Mouse (Mus musculus): Measurements from ENCODE around the gene Gm14403. TPM values are rescaled to one million over a fixed set of nuclear protein-coding genes. Genes with fewer than 3 reads are reported as not detected.
A peak's percentile ranks its signal among the peaks of the same experiment; 100 is the strongest.
"Not testable (repeated sequence)": the region's sequence is repeated elsewhere in the genome, so short reads cannot be mapped to it uniquely, and the experiment has no call there.

Gm14403 gene
- total RNA-seq (2021): 10 to 100 TPM; 24.8 to 29.1 TPM
- long read RNA-seq, experiment 1, partial matches to known transcripts: 2 of 11 reads
- long read RNA-seq, experiment 1, other reads (novel, unspliced or antisense): 7 of 11 reads
- long read RNA-seq, experiment 2, partial matches to known transcripts: 1 of 12 reads
- long read RNA-seq, experiment 2, other reads (novel, unspliced or antisense): 10 of 12 reads

DNA sequence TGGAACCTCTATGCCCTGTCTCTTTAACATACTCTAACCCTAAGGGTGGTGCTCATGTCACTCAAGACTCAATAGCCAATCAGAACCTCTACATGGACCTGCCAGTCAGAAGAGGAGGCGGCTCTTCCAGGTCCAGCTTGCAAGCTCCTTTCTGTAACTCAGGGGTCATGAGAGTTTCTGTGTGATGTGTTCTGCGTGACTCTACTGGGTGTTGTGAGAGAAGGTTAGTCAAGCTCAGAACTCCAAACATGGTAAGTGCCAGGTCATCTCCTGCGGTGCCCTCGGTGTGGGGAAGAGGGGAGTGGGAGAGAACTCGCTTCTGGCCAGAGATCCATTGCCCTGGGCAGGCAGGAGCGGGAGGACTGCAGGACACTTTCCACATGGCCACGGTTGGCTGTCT, at the start of gene Gm14403:
TSS of gene Gm14403 (plus strand) at position 149 of the 400 bp plus-strand sequence.
- peak; percentile 49 for DNase-seq

DNA sequence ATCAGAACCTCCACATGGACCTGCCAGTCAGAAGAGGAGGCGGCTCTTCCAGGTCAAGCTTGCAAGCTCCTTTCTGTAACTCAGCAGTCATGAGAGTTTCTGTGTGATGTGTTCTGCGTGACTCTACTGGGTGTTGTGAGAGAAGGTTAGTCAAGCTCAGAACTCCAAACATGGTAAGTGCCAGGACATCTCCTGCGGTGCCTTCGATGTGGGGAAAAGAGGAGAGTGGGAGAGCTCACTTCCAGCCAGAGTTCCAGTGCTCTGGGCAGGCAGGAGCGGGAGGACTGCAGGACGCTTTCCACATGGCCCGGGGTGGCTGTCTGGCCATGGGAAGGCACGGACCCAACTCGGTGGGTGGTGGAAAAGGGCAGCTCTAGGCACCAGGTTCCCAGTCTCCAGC, 33.3 kb upstream of the Gm14403 start, which contains the start of gene Zfp970:
TSS of gene Zfp970 (plus strand) at position 58 of the 400 bp plus-strand sequence.
- DNase-seq: peak; percentile 10

DNA sequence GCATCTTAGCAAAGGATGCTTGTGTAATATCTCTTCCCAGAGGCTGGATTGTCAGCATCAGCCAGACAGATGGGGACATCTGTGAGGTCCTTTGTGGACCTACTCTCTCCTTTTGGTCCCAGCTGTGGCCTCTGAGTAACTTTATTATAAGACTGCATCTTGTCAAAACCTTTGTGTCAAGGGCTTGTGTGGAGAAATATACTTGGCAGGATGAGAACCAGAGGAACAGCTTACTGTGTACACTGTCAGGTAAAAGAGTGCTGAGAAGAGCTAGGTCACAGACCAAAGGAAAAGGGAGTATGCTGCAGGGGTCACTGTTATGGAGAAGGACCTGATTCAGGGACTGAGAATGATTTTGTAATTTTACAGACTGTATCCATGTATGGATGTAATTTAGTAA, 29.8 kb upstream of the Gm14403 start:
- not testable (repeated sequence) for DNase-seq

DNA sequence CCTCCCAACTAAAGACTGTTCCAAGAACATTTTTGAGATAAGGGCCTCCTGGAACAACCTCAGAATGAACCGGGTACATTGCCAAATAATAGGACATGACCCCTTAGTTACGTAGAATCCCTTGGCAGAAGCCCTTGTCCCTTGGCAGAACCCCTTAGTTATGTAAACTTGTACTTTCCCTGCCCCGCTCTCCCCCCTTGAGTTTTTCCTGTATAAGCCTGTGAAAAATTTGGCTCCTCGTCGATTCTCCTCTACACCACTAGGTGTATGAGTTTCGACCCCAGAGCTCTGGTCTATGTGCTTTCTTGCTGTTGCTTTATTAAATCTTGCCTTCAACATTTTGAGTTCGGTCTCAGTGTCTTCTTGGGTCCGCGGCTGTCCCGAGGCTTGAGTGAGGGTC, 25.8 kb upstream of the Gm14403 start:
- not testable (repeated sequence) for DNase-seq

DNA sequence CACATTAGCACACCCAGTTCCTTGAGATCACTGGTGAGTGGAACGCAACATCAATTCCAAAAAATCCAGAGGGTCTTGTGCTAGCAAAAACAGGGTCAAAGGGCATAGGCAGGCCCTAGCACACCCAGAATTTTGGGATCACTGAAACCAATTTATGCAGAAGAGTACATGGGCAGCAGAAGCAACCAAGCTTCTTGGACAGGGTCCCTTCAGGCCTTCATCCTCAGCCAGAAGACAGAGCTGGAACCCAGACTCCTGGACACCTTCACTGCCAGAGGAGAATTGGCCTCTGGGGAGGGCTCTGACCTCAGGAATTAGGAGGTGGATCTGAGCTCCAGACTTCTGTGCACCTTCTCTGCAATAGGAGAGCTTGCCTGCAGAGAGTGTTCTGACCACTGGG, 16.0 kb upstream of the Gm14403 start:
- not testable (repeated sequence) for DNase-seq

DNA sequence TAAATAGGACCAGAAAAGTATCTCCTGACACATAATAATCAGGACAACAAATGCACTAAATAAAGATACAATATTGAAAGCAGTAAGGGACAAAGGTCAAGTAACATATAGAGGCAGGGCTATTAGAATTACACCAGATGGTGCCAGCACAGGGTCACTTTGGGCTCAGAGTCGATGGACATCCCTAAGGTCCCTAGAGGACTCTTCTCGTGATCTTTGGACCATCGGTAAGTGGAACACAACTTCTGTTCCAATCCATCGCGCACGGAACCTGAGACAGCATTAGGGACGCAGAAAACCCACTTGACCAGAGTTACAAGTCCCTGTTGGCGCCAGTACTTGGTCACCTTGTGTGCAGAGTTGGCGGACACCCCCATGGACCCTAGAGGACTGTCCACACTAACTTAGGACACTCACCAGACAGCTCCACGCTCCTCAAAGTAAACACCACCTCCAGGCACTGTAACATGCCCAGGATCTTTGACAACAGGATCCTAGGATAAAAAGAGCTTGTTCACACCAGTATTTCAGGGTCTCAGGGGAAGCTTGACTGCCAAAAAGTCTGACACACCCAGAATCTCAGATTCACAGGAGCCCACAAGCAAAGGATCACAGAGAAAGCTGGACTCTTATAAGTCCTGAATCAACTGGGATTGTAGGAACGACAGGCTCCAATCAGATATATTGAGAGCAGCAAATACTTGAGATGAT, 14.6 kb upstream of the Gm14403 start:
- DNase-seq: not testable (repeated sequence)

DNA sequence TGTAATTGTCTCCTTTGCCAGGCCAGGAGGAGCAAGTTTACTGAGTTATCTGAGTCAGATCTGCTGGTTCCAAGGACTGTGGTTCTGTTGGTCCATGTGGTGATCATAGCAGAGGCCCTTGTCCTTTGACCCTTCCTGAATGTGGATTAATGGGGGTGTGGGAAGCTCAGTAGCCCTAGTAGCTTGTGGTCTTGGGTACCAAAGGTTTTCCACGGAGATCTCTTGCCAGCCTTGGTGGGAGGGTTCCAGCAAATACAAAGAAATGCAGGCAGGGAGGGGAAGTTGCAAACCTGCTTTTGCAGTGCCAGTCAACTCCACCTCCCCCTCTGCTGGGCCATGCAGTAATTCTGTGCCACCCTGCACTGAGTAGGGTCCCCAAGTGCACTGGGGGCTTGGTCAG, 1.2 kb downstream of the Gm14403 start:
- DNase-seq: not testable (repeated sequence)

DNA sequence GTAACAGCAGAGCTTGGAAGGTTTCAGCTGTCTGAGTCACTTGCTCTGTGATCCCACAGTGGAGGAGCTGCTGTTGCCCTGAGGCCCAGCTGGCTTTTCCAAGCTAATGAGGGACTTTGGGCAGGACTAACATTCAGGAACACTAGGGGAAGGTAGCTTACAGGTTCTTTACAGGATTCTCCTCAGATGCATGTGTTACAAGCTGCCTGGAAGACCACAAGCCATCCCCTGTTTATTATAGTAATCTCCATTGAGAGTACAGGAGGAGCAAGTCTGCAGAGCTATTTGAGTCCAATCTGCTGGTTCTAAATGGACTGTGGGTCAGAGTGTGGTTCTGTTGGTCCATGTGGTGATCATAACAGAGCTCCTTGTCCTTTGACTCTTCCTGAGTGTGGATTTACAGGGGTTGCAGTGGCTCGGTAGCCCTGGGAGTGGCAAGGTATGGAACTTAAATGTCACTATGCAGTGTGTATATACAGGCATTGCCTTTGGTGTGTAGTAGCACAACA, 7.2 kb downstream of the Gm14403 start:
- not testable (repeated sequence) for DNase-seq

DNA sequence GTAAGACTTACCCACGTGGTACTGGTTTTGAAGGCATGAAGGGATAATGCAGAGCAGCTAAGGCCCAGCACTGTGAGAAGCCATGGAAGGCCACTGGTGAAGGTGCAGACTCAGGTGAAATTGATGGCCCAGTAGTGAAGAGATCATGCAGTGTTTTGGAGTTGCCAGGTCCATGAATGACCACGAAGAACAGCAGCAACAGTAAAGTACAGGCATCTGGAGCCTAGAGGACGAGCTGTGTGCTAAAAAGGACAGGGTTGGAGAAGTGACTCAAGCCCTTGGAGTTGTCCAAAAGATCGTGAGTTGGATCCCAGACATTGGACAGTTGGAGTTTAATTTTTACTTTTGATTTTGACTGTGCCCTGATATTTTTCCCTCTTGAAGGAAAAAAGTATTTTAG, 13.4 kb downstream of the Gm14403 start:
- DNase-seq: not testable (repeated sequence)

DNA sequence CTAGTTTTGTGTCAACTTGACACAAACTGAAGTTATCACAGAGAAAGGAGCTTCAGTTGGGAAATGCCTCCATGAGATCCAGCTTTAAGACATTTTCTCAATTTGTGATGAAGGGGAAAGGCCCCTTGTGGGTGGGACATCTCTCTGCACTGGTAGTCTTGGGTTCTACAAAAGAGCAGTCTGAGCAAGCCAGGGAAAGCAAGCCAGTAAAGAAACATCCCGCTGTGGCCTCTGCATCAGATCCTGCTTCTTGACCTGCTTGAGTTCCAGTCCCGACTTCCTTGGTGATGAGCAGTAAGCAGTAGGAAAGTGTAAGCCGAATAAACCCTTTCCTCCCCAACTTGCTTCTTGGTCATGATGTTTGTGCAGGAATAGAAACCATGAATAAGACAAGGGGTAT, 14.0 kb downstream of the Gm14403 start:
- DNase-seq: not testable (repeated sequence)

DNA sequence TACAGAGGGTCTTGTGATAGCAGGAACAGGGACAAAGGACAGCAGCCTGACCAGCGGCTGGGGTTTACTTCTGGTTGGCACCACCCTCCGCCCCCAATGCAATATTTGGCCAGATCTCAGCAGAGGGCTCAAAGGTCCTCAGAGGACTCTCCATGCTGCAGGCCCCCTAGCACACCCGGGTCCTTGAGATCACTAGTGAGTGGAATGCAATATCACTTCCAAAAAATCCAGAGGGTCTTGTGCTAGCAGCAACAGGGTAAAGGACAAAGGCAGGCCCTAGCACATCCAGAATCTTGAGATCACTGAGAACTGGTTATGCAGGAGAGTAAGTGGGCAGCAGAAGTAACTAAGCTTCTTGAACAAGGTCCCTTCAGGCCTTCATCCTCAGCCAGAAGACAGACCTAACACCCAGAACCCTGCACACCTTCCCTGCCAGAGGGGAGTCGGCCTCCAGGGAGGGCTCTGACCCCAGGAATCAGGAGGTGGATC, 16.0 kb downstream of the Gm14403 start:
- not testable (repeated sequence) for DNase-seq

DNA sequence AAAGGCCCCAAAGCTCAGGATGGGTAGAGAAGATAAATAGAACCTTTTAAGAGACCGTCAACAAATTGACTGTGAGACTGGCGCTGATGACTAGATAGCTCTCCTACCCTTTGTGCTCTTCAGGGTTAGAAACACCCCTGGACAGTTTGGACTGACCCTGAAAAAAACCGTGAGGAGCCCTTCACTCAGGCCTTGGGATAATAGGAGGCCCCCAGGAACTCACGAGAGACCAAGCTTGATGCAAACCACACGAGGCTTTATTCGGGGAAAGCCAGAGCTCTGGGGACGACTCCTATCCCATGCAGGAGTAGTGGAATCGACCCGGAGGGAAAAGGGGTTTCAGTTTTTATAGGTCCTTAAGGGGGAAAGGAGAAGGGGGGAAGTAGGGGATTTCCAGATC, 19.7 kb downstream of the Gm14403 start:
- DNase-seq: not testable (repeated sequence)

DNA sequence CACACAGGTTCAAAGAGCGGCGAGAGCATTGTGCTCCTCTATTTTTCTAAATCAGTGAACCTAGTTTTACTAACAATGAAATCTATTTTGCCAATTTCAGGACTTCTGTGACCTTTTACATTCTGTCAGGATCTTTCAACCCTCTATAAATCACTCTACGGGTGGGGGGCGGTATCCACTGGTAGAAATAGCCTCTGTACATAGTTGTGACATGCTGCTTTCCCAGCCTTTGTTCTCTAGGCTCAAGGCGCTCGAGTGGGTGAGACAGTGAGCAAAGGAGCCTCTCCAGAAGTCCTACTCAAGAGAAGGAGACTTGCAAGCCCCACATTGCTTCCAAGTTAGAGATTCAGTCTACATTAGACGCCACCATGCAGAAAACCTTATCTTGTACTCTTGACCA, 20.3 kb downstream of the Gm14403 start:
- not testable (repeated sequence) for DNase-seq

DNA sequence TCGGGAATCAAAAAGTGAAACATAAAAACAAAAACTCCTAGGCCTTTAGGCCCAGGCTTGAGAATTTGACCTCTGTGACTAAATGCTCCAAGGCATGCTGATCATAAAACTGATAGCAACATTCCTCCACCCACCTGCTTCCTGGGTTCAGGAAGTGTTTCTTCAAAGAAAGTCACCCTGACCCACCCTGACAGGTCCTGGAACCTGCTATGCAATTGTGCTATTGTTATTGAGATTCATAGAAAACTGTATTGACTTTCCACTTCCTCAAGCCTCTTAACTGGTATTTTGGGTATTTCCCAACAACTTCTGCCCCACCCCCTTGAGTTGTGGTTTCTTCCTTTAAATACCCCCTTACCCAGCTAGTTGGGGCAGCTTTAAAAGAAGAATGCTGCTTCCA, 20.9 kb downstream of the Gm14403 start:
- not testable (repeated sequence) for DNase-seq

DNA sequence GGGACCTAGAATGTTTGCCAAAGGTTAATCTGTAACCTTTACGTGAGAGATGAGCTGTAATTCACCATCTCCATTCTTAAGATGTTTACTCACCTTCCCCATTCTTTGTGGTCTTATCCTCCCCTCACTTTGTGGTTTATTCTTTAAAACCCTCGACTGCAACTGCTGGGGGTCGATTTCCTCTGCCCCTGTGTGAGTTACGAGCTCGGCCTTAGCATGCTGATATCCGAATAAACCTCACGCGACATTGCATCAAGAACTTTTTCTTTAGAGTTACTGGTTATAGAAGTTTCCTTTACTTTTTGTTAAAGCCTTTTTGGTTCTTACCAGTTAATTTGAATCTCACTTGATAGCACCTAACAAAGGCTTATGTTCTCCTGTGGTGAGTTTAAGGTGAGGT, 22.0 kb downstream of the Gm14403 start:
- DNase-seq: no peak

DNA sequence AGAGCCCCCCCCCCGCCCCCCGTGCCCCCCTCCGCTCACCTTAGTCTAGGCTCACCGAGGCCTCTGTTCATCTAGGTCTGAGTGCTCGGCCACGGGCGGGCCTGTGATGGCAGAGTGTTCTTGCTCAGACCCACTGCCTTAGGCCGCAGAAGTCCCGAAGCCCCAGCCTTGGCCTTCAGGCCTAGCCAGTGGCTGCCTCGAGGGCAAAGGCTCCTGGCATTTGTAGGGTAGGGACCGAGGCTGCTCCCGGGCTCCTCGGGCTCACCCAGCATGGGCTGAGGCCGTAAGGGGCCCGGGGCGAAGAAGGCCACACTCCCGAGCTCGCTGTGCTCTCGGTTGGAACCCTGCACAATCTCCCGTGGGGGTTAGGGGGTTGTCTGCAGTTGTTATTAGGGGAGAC, 25.0 kb downstream of the Gm14403 start:
- peak; percentile 23 for DNase-seq

DNA sequence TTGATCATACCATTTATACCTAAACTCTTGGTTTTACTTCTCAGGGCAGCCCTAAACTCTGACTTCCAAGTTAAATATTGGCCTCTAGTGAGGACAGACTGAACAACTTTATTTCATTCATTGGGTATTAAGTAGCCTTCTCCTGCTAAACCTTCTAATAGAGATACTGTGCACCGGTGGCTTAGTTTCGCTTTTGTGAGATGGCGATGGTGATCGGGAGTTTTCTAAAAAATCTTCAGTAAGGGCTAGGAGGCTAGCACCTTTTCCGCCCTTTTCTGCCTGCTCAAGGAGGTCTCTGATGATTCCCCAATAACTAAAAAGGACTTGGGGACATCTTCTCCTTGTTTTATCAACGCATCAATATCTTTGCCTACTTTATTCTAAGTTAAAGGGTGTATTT, 25.7 kb downstream of the Gm14403 start:
- not testable (repeated sequence) for DNase-seq

DNA sequence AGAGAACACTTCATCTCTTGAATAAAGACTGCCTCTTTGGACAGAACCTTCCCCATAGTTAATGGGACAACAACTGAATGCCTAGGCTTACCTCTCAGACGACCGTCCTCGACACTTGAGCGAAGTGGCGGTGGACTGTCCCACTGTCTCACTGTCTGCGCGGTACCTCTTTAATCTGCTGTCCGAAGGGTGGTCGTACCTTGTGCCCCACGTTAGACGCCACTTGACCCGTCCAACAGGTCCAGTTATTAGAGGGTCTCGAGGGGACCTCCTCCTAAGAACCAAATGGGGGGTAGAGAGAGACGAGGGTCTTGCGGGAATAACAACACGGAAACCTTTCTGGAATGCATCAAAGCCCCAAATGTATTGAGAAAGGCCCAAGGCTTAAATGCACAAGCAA, 26.2 kb downstream of the Gm14403 start:
- not testable (repeated sequence) for DNase-seq

DNA sequence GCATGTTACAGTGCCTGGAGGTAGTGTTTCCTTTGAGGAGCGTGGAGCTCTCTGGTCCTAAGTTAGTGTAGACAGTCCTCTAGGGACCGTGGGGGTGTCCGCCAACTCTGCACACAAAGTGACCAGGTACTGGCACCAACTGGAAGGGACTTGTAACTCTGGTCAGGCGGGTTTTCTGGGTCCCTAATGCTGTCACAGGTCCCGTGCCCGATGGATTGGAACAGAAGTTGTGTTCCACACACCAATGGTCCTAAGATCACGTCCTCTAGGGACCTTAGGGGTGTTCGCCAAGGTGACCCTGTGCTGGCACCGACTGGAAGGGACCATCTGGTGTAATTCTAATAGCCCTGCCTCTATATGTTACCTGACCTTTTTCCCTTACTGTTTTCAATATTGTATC, 37.9 kb downstream of the Gm14403 start:
- no peak for DNase-seq

DNA sequence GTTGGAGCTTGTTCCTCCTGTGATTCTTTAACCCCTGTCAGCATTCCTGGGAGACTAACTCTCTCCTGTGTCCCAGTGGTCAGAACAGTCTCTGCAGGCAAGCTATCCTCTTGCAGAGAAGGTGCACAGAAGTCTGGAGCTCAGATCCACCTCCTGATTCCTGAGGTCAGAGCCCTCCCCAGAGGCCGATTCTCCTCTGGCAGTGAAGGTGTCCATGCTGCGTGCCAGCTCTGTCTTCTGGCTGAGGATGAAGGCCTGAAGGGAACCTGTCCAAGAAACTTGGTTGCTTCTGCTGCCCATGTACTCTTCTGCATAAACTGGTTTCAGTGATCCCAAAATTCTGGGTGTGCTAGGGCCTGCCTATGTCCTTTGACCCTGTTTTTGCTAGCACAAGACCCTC, 39.1 kb downstream of the Gm14403 start:
- not testable (repeated sequence) for DNase-seq

DNA sequence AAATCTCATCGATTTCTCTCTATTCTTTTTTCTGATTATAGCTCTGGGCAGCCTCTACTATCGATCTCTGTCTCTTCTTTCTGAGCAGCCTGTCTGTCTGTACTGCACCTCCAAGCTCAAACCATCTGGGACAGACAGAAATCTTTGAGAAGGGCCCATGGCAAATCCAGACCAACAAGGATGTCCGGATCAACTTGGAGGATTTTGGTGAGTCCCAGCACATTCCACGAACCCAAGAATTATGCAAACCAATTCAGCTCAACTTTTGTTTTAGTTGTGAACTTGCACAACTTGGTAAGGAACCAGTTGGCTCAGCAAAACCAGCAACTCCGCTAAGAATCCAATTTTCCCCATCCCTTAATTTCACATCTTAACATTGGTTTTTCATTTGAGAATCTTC, 39.7 kb downstream of the Gm14403 start:
- not testable (repeated sequence) for DNase-seq

DNA sequence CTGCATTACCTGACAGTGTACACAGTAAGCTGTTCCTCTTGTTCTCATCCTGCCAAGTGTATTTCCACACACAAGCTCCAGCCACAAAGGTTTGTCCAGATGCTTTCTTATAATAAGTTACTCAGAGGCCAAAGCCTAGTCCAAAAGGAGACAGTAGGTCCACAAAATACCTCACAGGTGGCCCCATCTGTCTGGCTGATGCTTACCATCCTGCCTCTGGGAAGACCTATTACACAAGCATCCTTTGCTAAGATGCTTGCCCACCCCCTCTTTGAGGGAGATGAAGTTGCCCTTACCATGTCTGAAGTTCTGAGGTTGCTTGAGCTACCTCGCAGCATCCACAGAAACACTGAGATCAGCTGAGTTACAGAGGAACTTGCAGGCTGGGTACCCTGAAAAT, 57.2 kb downstream of the Gm14403 start:
- DNase-seq: not testable (repeated sequence)

Measured in gastrocnemius, postnatal 25 days (tissue).